Mouse (Mus musculus): ENCODE measurements at regions not wholly inside any gene's neighbourhood (a gene's known extent, or its start where the extent isn't known, plus 50 kb on each side); places are given as distances from the start of the nearest gene placed in this dataset.
A peak's percentile ranks its signal among the peaks of the same experiment; 100 is the strongest.

GRCm38 (mm10) chr10:98720256-98721005 is 193.8 kb upstream of the Atp2b1 start:
- DNase-seq: no peak

- no peak for DNase-seq
These were observed 189.1 kb upstream of the Atp2b1 start for GRCm38 (mm10) chr10:98725110-98725509.

DNA sequence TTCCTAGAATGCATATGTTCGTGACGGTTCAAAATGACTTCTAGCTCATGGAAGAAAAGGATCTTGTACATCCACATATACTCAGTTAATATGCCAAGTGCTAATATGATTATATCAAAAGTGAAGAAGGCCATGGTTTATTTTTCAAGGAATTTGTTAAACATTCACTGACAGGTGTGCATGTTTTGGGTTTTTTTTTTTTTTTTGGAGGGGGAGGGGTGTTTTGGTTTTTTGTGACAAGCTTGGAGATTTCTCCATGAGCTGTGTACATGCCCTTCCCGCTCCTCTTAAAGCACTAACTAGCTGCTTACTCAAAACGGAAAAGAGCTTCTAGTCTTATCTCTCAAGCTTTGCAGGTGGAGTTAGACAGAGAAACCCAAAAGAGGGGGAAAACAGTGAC is 187.1 kb upstream of the Atp2b1 start:
- DNase-seq: no peak

DNA sequence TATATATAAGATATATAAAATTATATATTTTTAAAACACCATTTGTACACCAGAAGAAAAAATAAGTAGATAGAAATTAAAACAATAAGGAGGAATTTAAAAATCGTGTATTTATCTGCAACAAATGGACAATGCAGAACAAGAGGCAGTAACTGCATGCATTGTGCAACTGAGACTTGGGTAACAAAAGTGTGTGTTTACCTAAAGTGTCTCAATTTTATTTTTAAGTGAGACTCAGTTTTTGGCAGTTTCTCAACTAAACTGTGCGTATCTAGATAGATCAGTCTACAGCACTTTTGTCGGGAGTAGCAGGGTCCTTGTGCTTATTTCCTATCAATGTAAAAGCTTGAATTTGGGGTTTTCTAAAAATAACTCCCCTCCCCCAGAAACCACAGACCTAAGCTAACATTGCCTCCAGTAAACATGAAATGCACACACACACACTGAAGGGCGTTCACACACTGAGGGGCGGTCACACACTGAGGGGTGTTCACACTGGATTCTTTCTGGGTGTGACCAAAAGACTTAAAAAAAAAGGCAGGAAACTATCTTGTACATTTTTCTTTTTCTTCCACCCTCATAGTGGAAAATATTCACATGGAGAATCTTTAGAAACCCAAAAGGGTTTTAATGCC is 185.7 kb upstream of the Atp2b1 start:
- DNase-seq: no peak

GRCm38 (mm10) chr10:98733950-98734585 is 180.1 kb upstream of the Atp2b1 start:
- no peak for DNase-seq

DNA sequence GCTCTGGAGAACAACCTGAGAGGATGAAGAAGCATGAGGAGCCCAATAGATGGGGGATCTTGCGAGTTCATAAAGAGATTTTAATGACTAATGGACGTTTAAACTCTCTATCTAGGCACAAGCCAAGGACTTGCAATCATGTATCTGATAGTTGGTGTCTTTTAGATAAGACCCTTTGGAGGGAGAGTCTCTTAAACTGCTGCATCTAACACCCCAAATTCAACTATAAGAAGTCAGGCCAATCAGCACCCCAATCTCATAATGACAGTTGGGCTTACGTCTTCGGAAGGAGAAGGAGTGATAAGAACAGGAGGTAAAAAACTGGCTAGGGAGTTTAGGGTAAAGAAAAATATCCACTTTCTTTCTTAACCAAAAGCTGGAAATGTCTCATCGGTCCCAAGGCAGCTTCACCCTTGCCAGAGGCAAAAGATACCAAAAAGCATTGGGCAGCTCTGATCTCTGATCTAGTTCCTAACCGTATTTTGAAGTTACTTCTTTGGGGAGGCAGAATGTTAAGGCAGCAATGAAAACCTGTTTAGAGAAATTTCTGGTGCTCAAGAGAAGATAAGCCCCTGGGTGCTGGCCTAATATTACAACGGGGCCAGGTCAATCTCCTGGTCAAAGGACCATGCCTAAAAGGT is 173.6 kb upstream of the Atp2b1 start:
- DNase-seq: no peak

GRCm38 (mm10) chr10:98741398-98741797 is 172.8 kb upstream of the Atp2b1 start:
- DNase-seq: peak; percentile 32 to 33

- peak in 1 of 2 experiments; percentile 13 for DNase-seq
These were observed 171.2 kb upstream of the Atp2b1 start for GRCm38 (mm10) chr10:98742822-98743605.

GRCm38 (mm10) chr10:98744246-98744645 is 170.0 kb upstream of the Atp2b1 start:
- peak; percentile 19 to 71 for DNase-seq

- no peak for DNase-seq
These were observed 169.5 kb upstream of the Atp2b1 start for GRCm38 (mm10) chr10:98744662-98745061.

DNA sequence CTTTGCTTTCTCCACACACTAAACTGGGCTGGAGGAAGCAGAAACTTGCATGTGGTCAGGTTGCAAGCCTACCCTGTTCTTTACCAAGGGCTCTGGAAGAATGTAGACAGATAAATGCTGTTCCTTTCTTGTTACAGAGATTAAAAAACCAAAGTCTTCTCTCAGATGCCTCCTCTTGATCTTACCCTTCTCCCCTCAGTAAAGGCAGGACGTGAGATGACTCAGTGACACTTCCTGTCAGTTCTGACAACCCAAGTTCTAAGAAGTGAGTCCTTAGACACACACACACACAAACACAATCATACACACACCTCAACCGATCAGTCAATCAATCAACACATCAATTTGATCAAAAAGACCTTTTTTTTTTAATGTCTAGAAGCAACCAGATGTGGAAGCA is 168.8 kb upstream of the Atp2b1 start:
- no peak for DNase-seq

DNA sequence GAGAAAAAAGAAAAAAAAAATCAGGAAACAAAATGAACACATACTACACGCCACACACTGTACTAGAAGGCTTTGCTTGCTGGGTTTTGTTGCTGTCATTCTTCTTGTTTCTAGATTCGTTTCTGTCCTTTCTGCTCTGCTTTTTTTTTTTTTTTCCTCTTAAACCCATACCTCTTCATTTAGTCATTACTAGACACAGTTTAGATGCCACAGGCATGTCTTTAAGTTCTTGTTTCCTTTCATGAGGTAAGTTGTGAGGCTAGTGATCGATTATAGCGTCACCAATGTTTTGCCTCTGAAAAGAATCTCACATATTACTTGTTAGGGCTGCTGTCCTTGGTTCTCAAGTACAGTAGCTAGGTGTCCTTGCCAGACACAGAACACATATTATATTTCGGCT is 168.3 kb upstream of the Atp2b1 start:
- no peak for DNase-seq

- no peak for DNase-seq
These were observed 165.2 kb upstream of the Atp2b1 start for GRCm38 (mm10) chr10:98748856-98749583.

DNA sequence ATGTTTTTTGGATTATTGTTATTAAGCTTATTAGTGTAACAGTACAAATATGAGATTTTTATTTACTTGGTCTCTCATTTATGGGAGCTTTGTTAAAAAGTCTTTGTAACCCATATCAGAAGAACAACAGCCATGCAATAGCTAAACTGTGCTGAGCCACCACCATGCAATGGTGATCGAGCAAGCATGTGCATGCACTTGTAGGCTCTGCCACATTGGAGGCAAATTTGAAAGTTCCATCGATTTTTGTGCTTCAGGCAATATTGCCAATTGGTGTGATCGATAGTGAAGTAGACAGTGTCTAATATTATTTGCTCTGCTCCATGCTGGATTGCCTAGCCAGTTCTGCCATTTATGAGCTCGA is 164.6 kb upstream of the Atp2b1 start:
- no peak for DNase-seq

- DNase-seq: no peak
These were observed 162.7 kb upstream of the Atp2b1 start for GRCm38 (mm10) chr10:98751376-98752058.

DNA sequence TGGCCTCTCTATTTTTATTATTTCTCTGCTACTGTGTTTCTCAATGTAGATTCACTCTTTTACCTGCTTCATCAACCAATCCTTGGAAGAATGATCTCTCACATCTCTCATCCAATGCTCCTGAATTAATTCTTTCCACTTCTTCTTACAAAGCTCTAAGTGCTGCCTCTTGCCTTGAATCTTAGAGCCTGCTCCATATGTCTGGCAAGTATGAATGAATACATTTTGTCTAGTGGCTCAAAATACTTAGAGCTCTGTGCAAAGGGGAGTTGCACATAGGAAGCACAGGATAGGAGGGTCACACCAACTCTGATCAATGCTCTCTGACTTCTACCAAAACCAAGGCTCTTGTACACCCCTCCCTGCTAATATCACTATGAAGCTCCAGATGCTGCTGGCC is 153.1 kb upstream of the Atp2b1 start:
- no peak for DNase-seq

- no peak for DNase-seq
These were observed 148.3 kb upstream of the Atp2b1 start for GRCm38 (mm10) chr10:98765786-98766419.

GRCm38 (mm10) chr10:98779783-98780182 is 134.4 kb upstream of the Atp2b1 start:
- no peak for DNase-seq

GRCm38 (mm10) chr10:98780938-98781337 is 133.3 kb upstream of the Atp2b1 start:
- DNase-seq: no peak

- peak; percentile 15 to 36 for DNase-seq
These were observed 132.3 kb upstream of the Atp2b1 start for GRCm38 (mm10) chr10:98781888-98782351.
